Mouse (Mus musculus) layer of hippocampus, adult 2 months (tissue): ENCODE data around the gene Crcp. TPM values are rescaled to one million over a fixed set of nuclear protein-coding genes. Genes with fewer than 3 reads are reported as not detected.

ENCODE experiments used
- DNase-seq, 2 experiments: peaks; one replicate each; pipeline ENCODE4 v3.0.0; 2022; ENCODE audit warnings: low spot score in 2 of 2
- H3K27ac ChIP-seq: fragments of 200-600 bp; 2 replicates; pipeline ENCODE4 v1.8.1; 2022
- H3K4me3 ChIP-seq: fragments of 200-600 bp; 2 replicates; pipeline ENCODE4 v1.8.1; 2022; ENCODE audit warnings: mild to moderate bottlenecking
- CTCF ChIP-seq: fragments of 200-600 bp; conservative IDR thresholded peaks from 2 replicates; pipeline ENCODE4 v1.8.1; 2022; ENCODE audit warnings: antibody characterized with exemption, mild to moderate bottlenecking, moderate library complexity
- total RNA-seq, 2 experiments: library from RNA; stranded (reverse); gene quantifications; 2 replicates each; pipeline ENCODE4 v1.2.3; 2021

The Crcp gene
- total RNA-seq, 2 experiments from 2014 or later, result 35.6 to 35.7 TPM

- no peak for DNase-seq
- no peak overlapping the region for H3K4me3 ChIP-seq
- TF ChIP-seq CTCF, result no peak
- H3K27ac ChIP-seq, result no peak overlapping the region
These were observed 45.4 kb downstream of the Crcp start for GRCm38 (mm10) chr5:130074491-130074890.

- H3K27ac ChIP-seq, result no peak overlapping the region
These were observed 47.3 kb downstream of the Crcp start for GRCm38 (mm10) chr5:130076396-130076795.

GRCm38 (mm10) chr5:130078096-130078833 lies 49.2 kb downstream of the Crcp start:
- Histone ChIP-seq H3K27ac (peak overlapping the region; percentile 95; the same call in 1 of the 2 replicates), H3K4me3 (no peak overlapping the region)
- no peak for DNase-seq
- no peak for TF ChIP-seq CTCF

More at GRCm38 (mm10) chr5:130076396-130076795, 47.3 kb downstream of the Crcp start:
- DNase-seq, result no peak
- H3K4me3 ChIP-seq, result no peak overlapping the region
- no peak for TF ChIP-seq CTCF

GRCm38 (mm10) chr5:130078834-130079156 lies 49.7 kb downstream of the Crcp start:
- peak overlapping the region; percentile 92 for H3K4me3 ChIP-seq
- DNase-seq, result no peak
- no peak for TF ChIP-seq CTCF
- peak overlapping the region; percentile 95 for H3K27ac ChIP-seq

GRCm38 (mm10) chr5:130079202-130080050 lies 50.3 kb downstream of the Crcp start:
- peak overlapping the region; percentile 92 for H3K4me3 ChIP-seq
- 0 out of 2 replicates have a peak, but pooled peaks have one; percentile 23 for TF ChIP-seq CTCF
- peak; percentile 93 to 97 for DNase-seq

GRCm38 (mm10) chr5:130080051-130080681 lies 51.1 kb downstream of the Crcp start:
- H3K27ac ChIP-seq, result peak overlapping the region; percentile 95
- TF ChIP-seq CTCF, result peak; percentile 56
- peak overlapping the region; percentile 92 for H3K4me3 ChIP-seq
- no peak for DNase-seq

More at GRCm38 (mm10) chr5:130079202-130080050, 50.3 kb downstream of the Crcp start:
- peak overlapping the region; percentile 95 for H3K27ac ChIP-seq

- DNase-seq, result no peak
- Histone ChIP-seq H3K27ac (no peak overlapping the region), H3K4me3 (no peak overlapping the region)
- TF ChIP-seq CTCF, result peak; percentile 68
These were observed 52.2 kb downstream of the Crcp start for GRCm38 (mm10) chr5:130081181-130081881.

GRCm38 (mm10) chr5:130082431-130082830 lies 53.3 kb downstream of the Crcp start:
- Histone ChIP-seq H3K4me3 (no peak overlapping the region), H3K27ac (no peak overlapping the region)
- TF ChIP-seq CTCF, result no peak
- no peak for DNase-seq

- Histone ChIP-seq H3K4me3 (no peak overlapping the region), H3K27ac (0 out of 2 replicates have a peak overlapping the region, but pooled peaks have one; percentile 10)
- DNase-seq, result no peak
- TF ChIP-seq CTCF, result no peak
These were observed 55.2 kb downstream of the Crcp start for GRCm38 (mm10) chr5:130084271-130084670.

- peak overlapping the region; percentile 85 for H3K27ac ChIP-seq
- DNase-seq, result peak in 1 of 2 experiments; percentile 17
These were observed 58.9 kb downstream of the Crcp start for GRCm38 (mm10) chr5:130088008-130088407.

GRCm38 (mm10) chr5:130088612-130089011 lies 59.5 kb downstream of the Crcp start:
- no peak for TF ChIP-seq CTCF
- DNase-seq, result no peak
- peak overlapping the region; percentile 85 for H3K27ac ChIP-seq
- H3K4me3 ChIP-seq, result no peak overlapping the region

More at GRCm38 (mm10) chr5:130088008-130088407, 58.9 kb downstream of the Crcp start:
- no peak overlapping the region for H3K4me3 ChIP-seq
- no peak for TF ChIP-seq CTCF

- no peak for DNase-seq
- TF ChIP-seq CTCF, result no peak
- no peak overlapping the region for H3K4me3 ChIP-seq
- peak overlapping the region; percentile 85 for H3K27ac ChIP-seq
These were observed 60.1 kb downstream of the Crcp start for GRCm38 (mm10) chr5:130089177-130089576.
